ENCODE assay signal across 8 mouse cellular contexts in genomic region chr5:123683377-123684220, GRCm38 (mm10). TPM values are rescaled to one million over a fixed set of nuclear protein-coding genes. Genes with fewer than 3 reads are reported as not detected.
DNase-seq lines count a peak whose midpoint lies in the region; ATAC-seq lines count a peak whose summit lies in the region.

No protein-coding gene starts in this region.

- peak overlapping the region; percentile 98 for H3K4me3 ChIP-seq in forebrain, embryonic 12.5 days (replicated peaks)

- intact Hi-C loops in heart, postnatal 25 days (cut with DNase I) = loop anchor here (2.0 kb wide), 2 partner anchors 15 to 23 kb away; no protein-coding TSS in a partner anchor

- ATAC-seq in forebrain, embryonic 12.5 days (ENCODE audit: low FRiP score) = peak; percentile 78
- ATAC-seq in megakaryocyte, adult 5-6 weeks (ENCODE audit: poor library complexity, severe bottlenecking) = peak; percentile 11; the same call in 1 of the 2 replicates
- ATAC-seq in monocyte, adult 5-6 weeks (replicated peaks; ENCODE audit: insufficient number of reproducible peaks, low FRiP score, low TSS enrichment, poor library complexity, severe bottlenecking) = no peak

- H3K27ac ChIP-seq in forebrain, embryonic 12.5 days = peak overlapping the region; percentile 99

- H3K4me2 ChIP-seq in forebrain, embryonic 12.5 days = peak overlapping the region; percentile 70

- H3K4me1 ChIP-seq in forebrain, embryonic 12.5 days = peaks cover 33% of the 10 kb centered on the region

- H3K9ac ChIP-seq in forebrain, embryonic 12.5 days = peak overlapping the region; percentile 100

- H3K36me3 ChIP-seq in forebrain, embryonic 12.5 days (replicated peaks) = no peaks in the 10 kb centered on the region

- no peaks in the 10 kb centered on the region for H3K27me3 ChIP-seq in forebrain, embryonic 12.5 days

- under 1% methylated on average over 82 of the region's 92 CpGs for WGBS in forebrain, embryonic 12.5 days

- DNase-seq in R1 (ENCODE audit: low read depth, low spot score) = peak; percentile 59
- peak; percentile 40 for DNase-seq in c-Kit-positive CD71-positive TER-119-positive erythroid progenitor cells, embryonic 14.5 days (ENCODE audit: low spot score)
- DNase-seq in heart, postnatal 25 days (ENCODE audit: low spot score) = peak; percentile 33
- peak; percentile 33 to 63 for DNase-seq in layer of hippocampus, postnatal 14 days (ENCODE audit: low spot score in 2 of 2)
- DNase-seq in right cerebral cortex, postnatal 4 days = peak; percentile 59

- no peaks in the 10 kb centered on the region for H3K9me3 ChIP-seq in forebrain, embryonic 12.5 days

RNA-seq across cellular contexts. Expression of gene Clip1, which starts 0.8 kb away (rescaled TPM):
- 72.0 and 72.7 TPM in 2 replicates for polyA plus RNA-seq in forebrain, embryonic 12.5 days (2016; fragmentation: Nextera tagmentation; extraction: Ambion mirVana)
- 100 to 1,000 TPM; 135 to 152 TPM for total RNA-seq in heart, postnatal 25 days (2021)
- 100 to 1,000 TPM; 112 to 122 TPM for total RNA-seq in layer of hippocampus, postnatal 14 days (2021)
- 45.5 and 46.9 TPM in 2 replicates for total RNA-seq in megakaryocyte, adult 5-6 weeks (2015)
- 96.0 and 126 TPM in 2 replicates for total RNA-seq in megakaryocyte, adult 5-6 weeks (2017)
- total RNA-seq in monocyte, adult 5-6 weeks (2017) = 187 to 211 TPM (median 206 TPM) in 3 replicates

RNA-seq across cellular contexts. Expression of gene Zcchc8, which starts 37.3 kb away (rescaled TPM):
- polyA plus RNA-seq in forebrain, embryonic 12.5 days (2016; fragmentation: Nextera tagmentation; extraction: Ambion mirVana) = 103 and 109 TPM in 2 replicates
- total RNA-seq in heart, postnatal 25 days (2021) = 10 to 100 TPM; 23.2 to 25.1 TPM
- total RNA-seq in layer of hippocampus, postnatal 14 days (2021) = 10 to 100 TPM; 44.3 to 50.0 TPM
- total RNA-seq in megakaryocyte, adult 5-6 weeks (2015) = 43.9 and 65.3 TPM in 2 replicates
- total RNA-seq in megakaryocyte, adult 5-6 weeks (2017) = 122 and 197 TPM in 2 replicates
- total RNA-seq in monocyte, adult 5-6 weeks (2017) = 85.0 to 187 TPM (median 163 TPM) in 3 replicates
